Mouse (Mus musculus) CH12.LX (cell line): Measurements from ENCODE around the gene Gm49450. TPM values are rescaled to one million over a fixed set of nuclear protein-coding genes. Genes with fewer than 3 reads are reported as not detected.

Experiments
- DNase-seq: peaks from one replicate; pipeline ENCODE4 v3.0.0-alpha.2; 2013; ENCODE audit errors: extremely low read depth
- H3K27ac ChIP-seq: 2 replicates; pipeline ENCODE4 v1.5.1; 2012; ENCODE audit warnings: low read depth, mild to moderate bottlenecking, control low read depth, moderate library complexity; ENCODE audit not compliant: insufficient read depth
- H3K27me3 ChIP-seq: replicated peaks from 2 replicates; pipeline ENCODE3; 2012; ENCODE audit warnings: inconsistent platforms
- H3K36me3 ChIP-seq, 2 experiments: replicated peaks in 1 of 2; 2 replicates each; pipeline versions ENCODE3 to v1.6.1; 2012; ENCODE audit warnings: inconsistent platforms in 1 of 2, low read length in 1 of 2, mild to moderate bottlenecking in 1 of 2, mixed read lengths in 1 of 2, moderate library complexity in 1 of 2; ENCODE audit not compliant: control insufficient read depth in 1 of 2, insufficient read depth in 1 of 2
- H3K4me1 ChIP-seq, 2 experiments: 2 replicates each; pipeline ENCODE4 v1.6.1; 2012; ENCODE audit warnings: inconsistent platforms in 1 of 2, moderate library complexity in 1 of 2; ENCODE audit not compliant: insufficient read depth in 2 of 2, control insufficient read depth in 1 of 2
- H3K4me2 ChIP-seq: 2 replicates; pipeline ENCODE4 v1.6.1; 2012; ENCODE audit warnings: low read depth, mild to moderate bottlenecking, control low read depth; ENCODE audit not compliant: poor library complexity, insufficient read depth, severe bottlenecking
- H3K4me3 ChIP-seq, 3 experiments: fragments of 150-350 bp in 1 of 3; sonication (generic) in 1 of 3; replicated peaks in 1 of 3; 2 replicates each; pipeline versions ENCODE3 to v1.5.1; 2011 to 2012; ENCODE audit warnings: low read depth in 2 of 3, low read length in 2 of 3, mild to moderate bottlenecking in 2 of 3, moderate library complexity in 2 of 3, control low read depth in 1 of 3, improper control_type of control experiment in 1 of 3, inconsistent platforms in 1 of 3, mixed read lengths in 1 of 3; ENCODE audit not compliant: poor library complexity in 1 of 3
- H3K79me2 ChIP-seq: replicated peaks from 2 replicates; pipeline ENCODE4 v1.6.1; 2012; ENCODE audit warnings: mild to moderate bottlenecking, moderate library complexity; ENCODE audit not compliant: control insufficient read depth, poor library complexity, insufficient read depth, severe bottlenecking; ENCODE audit errors: extremely low read depth
- H3K9ac ChIP-seq: 2 replicates; pipeline ENCODE4 v1.6.1; 2012; ENCODE audit warnings: low read depth, mild to moderate bottlenecking, control low read depth, moderate library complexity; ENCODE audit not compliant: insufficient read depth
- H3K9me3 ChIP-seq: replicated peaks from 2 replicates; pipeline ENCODE3; 2012; ENCODE audit warnings: low read length, inconsistent platforms, mixed read lengths
- CHD1 ChIP-seq: IDR thresholded peaks from 2 replicates; pipeline ENCODE4 v1.6.1; 2012; ENCODE audit warnings: low read depth, low read length, improper control_type of control experiment, inconsistent platforms
- E2F4 ChIP-seq: IDR thresholded peaks from 2 replicates; pipeline ENCODE4 v1.6.1; 2011; ENCODE audit warnings: low read depth, low read length, improper control_type of control experiment; ENCODE audit not compliant: insufficient replicate concordance
- EP300 ChIP-seq: IDR thresholded peaks from 2 replicates; pipeline ENCODE4 v1.6.1; 2011; ENCODE audit warnings: low read length, improper control_type of control experiment
- ETS1 ChIP-seq: conservative IDR thresholded peaks from 2 replicates; pipeline ENCODE4 v1.6.1; 2012; ENCODE audit warnings: low read depth, mild to moderate bottlenecking, inconsistent platforms, low read length, improper control_type of control experiment, moderate library complexity
- GABPA ChIP-seq: IDR thresholded peaks from 2 replicates; pipeline ENCODE4 v1.6.1; 2012; ENCODE audit warnings: low read depth, low read length, improper control_type of control experiment, inconsistent platforms; ENCODE audit not compliant: insufficient replicate concordance
- JUN ChIP-seq: IDR thresholded peaks from 2 replicates; pipeline ENCODE4 v1.6.1; 2011; ENCODE audit warnings: low read depth, mild to moderate bottlenecking, low read length, improper control_type of control experiment, moderate library complexity; ENCODE audit not compliant: insufficient read depth
- MAFK ChIP-seq: IDR thresholded peaks from 2 replicates; pipeline ENCODE4 v1.6.1; 2011; ENCODE audit warnings: low read length, improper control_type of control experiment; ENCODE audit not compliant: insufficient replicate concordance
- MAZ ChIP-seq: IDR thresholded peaks from 2 replicates; pipeline ENCODE4 v1.6.1; 2012; ENCODE audit warnings: low read depth, mild to moderate bottlenecking, inconsistent platforms, low read length, improper control_type of control experiment, moderate library complexity
- MEF2A ChIP-seq: IDR thresholded peaks from 2 replicates; pipeline ENCODE4 v1.6.1; 2014; ENCODE audit warnings: low read depth, mild to moderate bottlenecking, inconsistent platforms, low read length, improper control_type of control experiment, borderline replicate concordance
- MXI1 ChIP-seq: IDR thresholded peaks from 2 replicates; pipeline ENCODE4 v1.6.1; 2011; ENCODE audit warnings: mild to moderate bottlenecking, low read depth, low read length, improper control_type of control experiment
- MYC ChIP-seq: IDR thresholded peaks from 2 replicates; pipeline ENCODE4 v1.6.1; 2011; ENCODE audit warnings: low read depth, mild to moderate bottlenecking, improper control_type of control experiment, low read length
- PAX5 ChIP-seq: IDR thresholded peaks from 2 replicates; pipeline ENCODE4 v1.6.1; 2012; ENCODE audit warnings: low read length, inconsistent platforms, mixed read lengths
- POLR2AphosphoS2 ChIP-seq: IDR thresholded peaks from 2 replicates; pipeline ENCODE4 v1.6.1; 2011; ENCODE audit warnings: low read depth, low read length, improper control_type of control experiment
- SMC3 ChIP-seq: IDR thresholded peaks from 2 replicates; pipeline ENCODE4 v1.6.1; 2011; ENCODE audit warnings: low read depth, low read length, improper control_type of control experiment
- TBP ChIP-seq: conservative IDR thresholded peaks from 2 replicates; pipeline ENCODE4 v1.6.1; 2011; ENCODE audit warnings: low read depth, low read length, improper control_type of control experiment
- TCF12 ChIP-seq: IDR thresholded peaks from 2 replicates; pipeline ENCODE4 v1.6.1; 2014; ENCODE audit warnings: low read depth, mild to moderate bottlenecking, inconsistent platforms, low read length, improper control_type of control experiment
- USF1 ChIP-seq: IDR thresholded peaks from 2 replicates; pipeline ENCODE4 v1.6.1; 2014; ENCODE audit warnings: low read depth, mild to moderate bottlenecking, inconsistent platforms, low read length, improper control_type of control experiment
- USF2 ChIP-seq: conservative IDR thresholded peaks from 2 replicates; pipeline ENCODE4 v1.6.1; 2011; ENCODE audit warnings: low read depth, low read length, improper control_type of control experiment
- ZC3H11A ChIP-seq: IDR thresholded peaks from 2 replicates; pipeline ENCODE4 v1.6.1; 2012; ENCODE audit warnings: low read depth, mild to moderate bottlenecking, inconsistent platforms, low read length, improper control_type of control experiment
- ZKSCAN1 ChIP-seq: IDR thresholded peaks from 2 replicates; pipeline ENCODE4 v1.6.1; 2012; ENCODE audit warnings: low read depth, inconsistent platforms, low read length, improper control_type of control experiment, borderline replicate concordance
- dilution Hi-C: fragments of 300-500 bp; cut with MboI; formaldehyde crosslinking; loops from 2 replicates; pipeline ENCODE4 v1.14.3; 2020; ENCODE audit warnings: low sequenced_read_pairs; ENCODE audit not compliant: extremely low pct_unique_long_range_greater_than_20kb, extremely low pct_ligation_motif_present
- in situ Hi-C: fragments of 300-500 bp; cut with MboI; formaldehyde crosslinking; loops from 3 replicates; pipeline ENCODE4 v1.14.3; 2019; ENCODE audit warnings: low sequenced_read_pairs, low pct_ligation_motif_present, low pct_unique_long_range_greater_than_20kb, mixed read lengths
- polyA plus RNA-seq: library from polyadenylated mRNA; unstranded; fragments of >175 nt; gene quantifications from 2 replicates; pipeline ENCODE4 v1.2.1, GENCODE M21; 2012; ENCODE audit warnings: low read depth; ENCODE audit not compliant: insufficient read length
- total RNA-seq, 2 experiments: library from RNA; depleted of rRNA; stranded (reverse); fragments of 300-350 nt in 1 of 2; fragments of >200 nt in 1 of 2; gene quantifications; 2 replicates each; pipeline ENCODE4 v1.2.3; 2012 to 2014

Gene Gm49450
- total and polyA plus RNA-seq, 3 experiments: 0.38 to 125 (median 4.7) TPM

DNA sequence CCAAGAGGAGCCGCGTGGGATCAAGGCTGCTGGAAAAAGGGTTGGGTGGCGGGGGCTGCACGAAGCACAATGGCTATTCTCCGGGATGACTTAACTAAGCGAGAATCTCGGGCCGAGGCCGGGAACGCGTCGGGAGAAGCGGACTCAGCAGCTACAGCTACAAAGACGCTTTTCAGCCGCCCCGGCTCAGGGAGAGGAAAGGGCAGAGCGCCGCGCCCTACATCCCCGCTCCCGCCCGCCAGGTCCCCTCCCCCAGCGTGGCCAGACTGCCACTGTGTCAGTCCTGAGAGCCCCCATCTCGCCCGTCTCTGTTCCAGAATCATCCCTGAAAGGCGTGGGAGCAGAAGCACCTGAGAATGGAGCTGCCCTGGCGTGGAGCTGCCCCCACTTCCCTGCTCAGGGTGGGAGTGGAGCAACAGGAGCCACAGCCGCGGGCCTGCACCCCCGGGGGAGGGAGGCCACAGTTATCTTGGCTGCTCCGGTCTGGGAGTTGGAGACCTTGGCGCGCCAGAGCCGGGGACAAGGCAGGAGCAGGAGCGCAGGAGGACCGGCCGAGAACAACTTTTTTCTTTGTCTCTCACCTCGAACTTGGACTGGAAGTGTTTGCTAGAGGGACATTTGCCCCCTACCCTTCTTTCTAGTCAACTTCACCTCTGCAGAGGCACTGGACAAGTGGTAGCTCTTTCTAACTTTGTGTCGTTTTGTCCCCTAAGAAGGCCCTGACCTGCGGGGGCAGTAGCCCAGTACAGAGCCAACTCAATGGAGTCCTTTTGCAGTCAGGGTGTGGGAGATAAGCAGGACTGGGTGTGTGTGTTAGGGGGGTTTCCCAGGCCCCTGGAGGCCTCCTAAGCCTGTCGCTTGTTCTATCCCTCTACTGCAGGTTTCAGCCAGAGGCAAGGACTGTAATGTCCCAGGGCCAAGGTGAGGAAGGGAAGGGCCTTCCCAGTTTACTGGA is 57.4 kb downstream of the Gm49450 start:
- dilution Hi-C loops: no loop called here
- Histone ChIP-seq H3K9ac (no peak overlapping the region), H3K27ac (no peak overlapping the region), H3K4me1 (peaks cover 6 to 8% of the 10 kb centered on the region in 2 experiments; a peak in 3 of 4 replicates), H3K4me3 (no peak overlapping the region), H3K36me3 (peaks cover 0 to 1% of the 10 kb centered on the region in 2 experiments), H3K27me3 (peaks cover 3% of the 10 kb centered on the region), H3K79me2 (no peaks in the 10 kb centered on the region), H3K9me3 (peaks cover 6% of the 10 kb centered on the region), H3K4me2 (no peak overlapping the region)
- no peak for TF ChIP-seq MEF2A
- no peak for TF ChIP-seq TCF12
- TF ChIP-seq USF2: no peak
- no peak for TF ChIP-seq MXI1
- no peak for TF ChIP-seq E2F4
- TF ChIP-seq SMC3: no peak
- no peak for TF ChIP-seq JUN
- no peak for TF ChIP-seq PAX5
- no peak for TF ChIP-seq USF1
- no peak for TF ChIP-seq ETS1
- no peak for TF ChIP-seq ZC3H11A
- no peak for TF ChIP-seq CHD1
- no peak for TF ChIP-seq MAFK
- TF ChIP-seq EP300: no peak
- TF ChIP-seq POLR2AphosphoS2: no peak
- TF ChIP-seq MAZ: no peak
- no peak for TF ChIP-seq ZKSCAN1
- no peak for DNase-seq
- in situ Hi-C loops: no loop called here

DNA sequence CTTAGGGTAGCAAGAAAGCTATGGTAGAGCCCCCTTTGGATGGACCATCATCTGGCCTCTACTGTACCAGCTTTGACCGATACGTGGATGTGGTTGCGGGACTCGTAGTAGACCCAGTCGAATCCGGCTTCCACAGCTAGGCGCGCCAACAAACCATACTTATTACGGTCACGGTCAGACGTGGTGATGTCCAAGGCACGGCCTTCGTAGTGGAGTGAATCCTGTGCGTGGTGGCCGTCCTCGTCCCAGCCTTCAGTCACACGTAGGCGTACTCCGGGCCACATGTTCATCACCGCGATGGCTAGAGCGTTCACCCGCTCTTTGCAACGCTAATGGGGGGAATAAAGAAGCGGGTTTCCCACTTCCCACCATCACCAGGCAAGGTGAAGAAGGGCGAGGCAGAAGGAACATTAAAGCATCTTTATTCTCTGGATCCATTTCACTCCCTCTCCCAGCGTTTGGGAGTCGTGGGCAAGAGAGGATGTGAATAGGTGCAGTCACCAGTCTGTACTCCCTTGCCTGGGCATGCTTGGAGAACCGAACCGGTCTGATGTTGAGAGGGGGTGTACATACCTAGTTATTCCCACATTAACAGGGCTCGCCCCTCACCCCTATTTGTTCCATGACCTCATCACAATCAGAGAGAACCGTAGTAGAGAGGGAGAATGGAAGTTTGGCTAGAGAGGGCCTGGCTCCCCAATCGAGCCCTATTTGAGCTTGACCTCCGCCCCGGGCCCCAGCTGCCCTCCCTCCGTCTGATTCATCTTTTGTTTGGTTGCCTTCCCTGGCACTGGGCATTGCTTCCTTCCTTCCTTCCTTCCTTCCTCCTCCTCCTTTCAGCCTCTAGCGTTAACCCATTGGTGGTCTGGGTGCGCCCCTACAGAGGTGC is 58.4 kb downstream of the Gm49450 start:
- Histone ChIP-seq H3K9ac (no peak overlapping the region), H3K27me3 (peaks cover 3% of the 10 kb centered on the region), H3K27ac (no peak overlapping the region), H3K4me2 (no peak overlapping the region), H3K4me3 (no peak overlapping the region)
- dilution Hi-C loops: no loop called here
- no peak for TF ChIP-seq PAX5
- no peak for TF ChIP-seq ZC3H11A
- no peak for TF ChIP-seq USF2
- no peak for TF ChIP-seq GABPA
- TF ChIP-seq E2F4: no peak
- no peak for TF ChIP-seq TBP
- TF ChIP-seq EP300: no peak
- TF ChIP-seq MYC: no peak
- no peak for TF ChIP-seq JUN
- no peak for TF ChIP-seq ZKSCAN1
- TF ChIP-seq, all 38 proteins: peak for 0
- H3K9me3 ChIP-seq: peaks cover 6% of the 10 kb centered on the region
- DNase-seq: no peak
- in situ Hi-C loops: no loop called here
- H3K79me2 ChIP-seq: no peaks in the 10 kb centered on the region
- H3K4me1 ChIP-seq: peaks cover 6 to 8% of the 10 kb centered on the region in 2 experiments; a peak in 3 of 4 replicates
- H3K36me3 ChIP-seq: peaks cover 0 to 1% of the 10 kb centered on the region in 2 experiments
